Mouse (Mus musculus) spleen, postnatal 36 days (tissue): ENCODE measurements around the gene Mllt10.

ENCODE experiments used
- DNase-seq, 2 experiments: peaks; one replicate each; pipeline ENCODE4 v3.0.0; 2022; ENCODE audit warnings: low spot score in 2 of 2, mixed read lengths in 1 of 2

Mllt10 gene

GRCm38 (mm10) chr2:18034371-18035250 lies 20.4 kb upstream of the Mllt10 start:
- no peak for DNase-seq

GRCm38 (mm10) chr2:18037491-18037890 lies 17.5 kb upstream of the Mllt10 start, which contains the start of gene A930004D18Rik:
A930004D18Rik (minus strand) TSS chr2:18037737.
- DNase-seq, result no peak

GRCm38 (mm10) chr2:18038141-18038752 lies 16.8 kb upstream of the Mllt10 start:
- DNase-seq, result no peak

- no peak for DNase-seq
These were observed 16.1 kb upstream of the Mllt10 start for GRCm38 (mm10) chr2:18038895-18039371.

GRCm38 (mm10) chr2:18039566-18040290 lies 15.3 kb upstream of the Mllt10 start:
- DNase-seq, result no peak

GRCm38 (mm10) chr2:18040347-18041160 lies 14.5 kb upstream of the Mllt10 start:
- DNase-seq, result no peak

- DNase-seq, result no peak
These were observed 13.7 kb upstream of the Mllt10 start for GRCm38 (mm10) chr2:18041199-18041885.

GRCm38 (mm10) chr2:18045143-18045780 lies 9.8 kb upstream of the Mllt10 start:
- no peak for DNase-seq

- DNase-seq, result no peak
These were observed 9.3 kb upstream of the Mllt10 start for GRCm38 (mm10) chr2:18045781-18046181.

- no peak for DNase-seq
These were observed 8.9 kb upstream of the Mllt10 start for GRCm38 (mm10) chr2:18046186-18046585.

GRCm38 (mm10) chr2:18046758-18047645 lies 8.0 kb upstream of the Mllt10 start:
- peak; percentile 38 to 51 for DNase-seq

- DNase-seq, result peak; percentile 58 to 60
These were observed 7.2 kb upstream of the Mllt10 start for GRCm38 (mm10) chr2:18047646-18048452.

- no peak for DNase-seq
These were observed 6.5 kb upstream of the Mllt10 start, which contains the start of gene Skida1 for GRCm38 (mm10) chr2:18048453-18049075. Skida1 (minus strand) TSS chr2:18049051.

- no peak for DNase-seq
These were observed 5.7 kb upstream of the Mllt10 start for GRCm38 (mm10) chr2:18049279-18049821.

GRCm38 (mm10) chr2:18050018-18050417 lies 5.0 kb upstream of the Mllt10 start:
- DNase-seq, result no peak

- DNase-seq, result peak; percentile 35 to 47
These were observed 4.5 kb upstream of the Mllt10 start for GRCm38 (mm10) chr2:18050541-18050985.
